Mouse (Mus musculus): ENCODE measurements around the gene Zfyve28. TPM values are rescaled to one million over a fixed set of nuclear protein-coding genes. Genes with fewer than 3 reads are reported as not detected.

Gene Zfyve28
- total RNA-seq, 2 experiments from 2014 or later, result not detected

Other genes starting within 250 kb of the Zfyve28 start
- 0.58 and 0.97 TPM in 2 replicates for gene Poln, start 119.0 kb downstream of the Zfyve28 start, total RNA-seq (2014; fragmentation: Nextera tagmentation)
- gene Poln, start 119.0 kb downstream of the Zfyve28 start, total RNA-seq (2017), result 0.69 and 2.5 TPM in 2 replicates
- gene Haus3, start 118.9 kb downstream of the Zfyve28 start, total RNA-seq (2014; fragmentation: Nextera tagmentation), result 56.3 and 65.6 TPM in 2 replicates
- gene Haus3, start 118.9 kb downstream of the Zfyve28 start, total RNA-seq (2017), result 168 and 214 TPM in 2 replicates
- 36.7 and 43.4 TPM in 2 replicates for gene Mxd4, start 100.7 kb downstream of the Zfyve28 start, total RNA-seq (2014; fragmentation: Nextera tagmentation)
- 21.6 and 22.7 TPM in 2 replicates for gene Mxd4, start 100.7 kb downstream of the Zfyve28 start, total RNA-seq (2017)
- not detected in 2 replicates for gene Cfap99, start 151 bp upstream of the Zfyve28 start, total RNA-seq (2014; fragmentation: Nextera tagmentation)
- not detected in 2 replicates for gene Cfap99, start 151 bp upstream of the Zfyve28 start, total RNA-seq (2017)
- 110 and 114 TPM in 2 replicates for gene Rnf4, start 47.8 kb upstream of the Zfyve28 start, total RNA-seq (2014; fragmentation: Nextera tagmentation)
- 117 and 146 TPM in 2 replicates for gene Rnf4, start 47.8 kb upstream of the Zfyve28 start, total RNA-seq (2017)
- gene Fam193a, start 81.5 kb upstream of the Zfyve28 start, total RNA-seq (2014; fragmentation: Nextera tagmentation), result 25.0 and 48.0 TPM in 2 replicates
- 20.3 and 31.7 TPM in 2 replicates for gene Fam193a, start 81.5 kb upstream of the Zfyve28 start, total RNA-seq (2017)
- gene Tnip2, start 225.5 kb upstream of the Zfyve28 start, total RNA-seq (2014; fragmentation: Nextera tagmentation), result 11.8 and 16.2 TPM in 2 replicates
- gene Tnip2, start 225.5 kb upstream of the Zfyve28 start, total RNA-seq (2017), result 22.0 and 24.4 TPM in 2 replicates
- 15.4 and 16.5 TPM in 2 replicates for gene Sh3bp2, start 237.4 kb upstream of the Zfyve28 start, total RNA-seq (2014; fragmentation: Nextera tagmentation)
- gene Sh3bp2, start 237.4 kb upstream of the Zfyve28 start, total RNA-seq (2017), result 9.8 and 11.9 TPM in 2 replicates